Mouse (Mus musculus) megakaryocyte, adult 5-6 weeks (primary cell): Measurements from ENCODE around the gene Mfsd11. TPM values are rescaled to one million over a fixed set of nuclear protein-coding genes. Genes with fewer than 3 reads are reported as not detected.

Source experiments
- total RNA-seq, 2 experiments: library from RNA; stranded (forward) in 1 of 2; stranded (reverse) in 1 of 2; fragments of 153-499, 151-499 nt in 1 of 2; fragments of 221-1000, 200-1000 nt in 1 of 2; gene quantifications; 2 replicates each; pipeline versions ENCODE4 v1.2.3 to v1.2.4; 2015 to 2017

Gene Mfsd11
- total RNA-seq, 2 experiments from 2014 or later: 17.6 to 22.2 TPM

Other genes with a start within 250 kb of the Mfsd11 start
- gene Rhbdf2, start 225.4 kb upstream of the Mfsd11 start, total RNA-seq (2015): 20.9 and 21.8 TPM in 2 replicates
- 16.2 TPM in 2 replicates for gene Rhbdf2, start 225.4 kb upstream of the Mfsd11 start, total RNA-seq (2017)
- 0.80 TPM in 1 of 2 replicates, not detected in the other for gene Prcd, start 198.9 kb upstream of the Mfsd11 start, total RNA-seq (2015)
- gene Prcd, start 198.9 kb upstream of the Mfsd11 start, total RNA-seq (2017): not detected in 2 replicates
- gene Cygb, start 198.1 kb upstream of the Mfsd11 start, total RNA-seq (2015): not detected in 2 replicates
- not detected in 2 replicates for gene Cygb, start 198.1 kb upstream of the Mfsd11 start, total RNA-seq (2017)
- gene St6galnac1, start 76.9 kb upstream of the Mfsd11 start, total RNA-seq (2015): not detected in 2 replicates
- gene St6galnac1, start 76.9 kb upstream of the Mfsd11 start, total RNA-seq (2017): not detected in 2 replicates
- gene Mxra7, start 24.4 kb upstream of the Mfsd11 start, total RNA-seq (2015): 0.55 TPM in 1 of 2 replicates, not detected in the other
- 0.33 TPM in 1 of 2 replicates, not detected in the other for gene Mxra7, start 24.4 kb upstream of the Mfsd11 start, total RNA-seq (2017)
- 55.4 and 61.3 TPM in 2 replicates for gene Mettl23, start 9.2 kb upstream of the Mfsd11 start, total RNA-seq (2015)
- 38.5 and 42.6 TPM in 2 replicates for gene Mettl23, start 9.2 kb upstream of the Mfsd11 start, total RNA-seq (2017)
- 33.4 and 37.4 TPM in 2 replicates for gene Jmjd6, start 9.0 kb upstream of the Mfsd11 start, total RNA-seq (2015)
- 36.3 and 37.7 TPM in 2 replicates for gene Jmjd6, start 9.0 kb upstream of the Mfsd11 start, total RNA-seq (2017)
- 784 and 845 TPM in 2 replicates for gene Srsf2, start 654 bp downstream of the Mfsd11 start, total RNA-seq (2015)
- gene Srsf2, start 654 bp downstream of the Mfsd11 start, total RNA-seq (2017): 315 and 355 TPM in 2 replicates
- gene Mgat5b, start 66.4 kb downstream of the Mfsd11 start, total RNA-seq (2015): not detected in 2 replicates
- gene Mgat5b, start 66.4 kb downstream of the Mfsd11 start, total RNA-seq (2017): 0.22 TPM in 1 of 2 replicates, not detected in the other